Mouse (Mus musculus) megakaryocyte, embryonic 14.5 days (primary cell): ENCODE measurements around the gene Ikzf1.

Experiments
- FLI1 ChIP-seq: IDR thresholded peaks from 2 replicates; pipeline ENCODE4 v1.6.1; 2012; ENCODE audit warnings: low read length, inconsistent platforms, mixed read lengths
- GATA1 ChIP-seq: IDR thresholded peaks from 3 replicates; pipeline ENCODE4 v1.6.1; 2012; ENCODE audit warnings: mixed read lengths, low read length, inconsistent platforms, borderline replicate concordance

DNA sequence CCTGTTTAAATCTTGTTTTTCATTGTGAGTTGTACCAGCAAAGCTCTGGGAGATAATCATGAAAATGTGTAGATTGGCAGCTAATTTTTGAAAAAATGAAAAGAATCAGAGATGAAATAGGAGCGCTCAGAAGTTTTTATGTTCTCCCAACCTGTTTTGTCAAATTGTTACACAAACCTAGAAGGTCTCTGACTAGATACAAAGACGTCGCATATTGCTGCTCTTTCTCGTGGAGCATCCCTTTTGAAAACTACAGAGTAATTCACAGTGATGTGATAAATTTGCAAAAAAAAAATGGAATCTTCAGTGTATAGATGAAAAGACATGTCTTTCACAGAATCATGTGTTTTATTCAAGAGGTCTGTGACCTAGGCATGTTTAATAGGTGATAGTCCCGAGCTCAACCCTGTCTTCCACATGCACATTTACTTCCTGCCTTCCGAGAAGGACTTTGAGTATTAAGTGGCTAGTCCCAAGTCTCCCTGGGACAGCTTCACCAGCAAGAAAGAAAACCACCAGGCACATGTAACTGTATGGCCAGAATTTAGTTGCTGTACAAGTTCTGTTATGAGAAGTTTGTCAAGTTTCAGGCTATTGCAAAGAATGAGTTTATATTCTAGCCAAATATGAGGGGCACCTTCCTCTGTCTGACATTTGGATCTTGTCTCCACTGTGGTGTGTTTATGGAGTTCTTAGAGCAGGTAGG is 9.8 kb downstream of the Ikzf1 start:
- TF ChIP-seq GATA1 (no peak), FLI1 (no peak)
